Mouse (Mus musculus) erythroblast, embryonic 14.5 days (primary cell): Measurements from ENCODE around the gene Zfp750.

Experiments
- GATA1 ChIP-seq: IDR thresholded peaks from 2 replicates; pipeline ENCODE4 v1.6.1; 2012; ENCODE audit warnings: low read length, inconsistent platforms, mixed read lengths
- TAL1 ChIP-seq: IDR thresholded peaks from 3 replicates; pipeline ENCODE4 v1.6.1; 2012; ENCODE audit warnings: low read length, inconsistent platforms, mixed read lengths

DNA sequence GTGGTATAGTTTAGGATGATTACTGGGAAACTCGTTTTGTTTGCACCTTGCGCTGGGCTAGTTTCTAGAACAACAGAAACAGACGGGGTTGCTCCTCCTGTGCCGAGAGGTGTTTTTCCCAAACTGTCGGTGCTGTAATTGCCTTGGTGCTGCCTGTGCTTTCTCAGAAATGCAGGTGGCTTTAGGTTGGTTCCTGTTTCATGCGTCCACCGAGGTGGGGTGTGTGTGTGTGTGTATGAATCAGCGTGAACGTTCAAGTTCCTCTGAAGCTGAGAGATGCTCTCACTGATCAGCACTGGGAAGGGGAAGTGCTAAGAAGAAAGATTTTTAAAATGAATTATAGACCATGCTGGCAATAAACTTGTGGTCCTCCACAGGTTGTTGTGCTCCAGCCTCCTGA lies 33.3 kb downstream of the Zfp750 start:
- TF ChIP-seq TAL1 = no peak
- no peak for TF ChIP-seq GATA1
